12 mouse cellular contexts compared by ENCODE assay signal in genomic region chr5:113840443-113840842, GRCm38 (mm10).
"Had no signal": no experiment of that assay in that cellular context is flagged by ENCODE, and none has a peak within 500 bp of the region (broad histone marks: within the 10 kb centered on the region; RNA-seq: fewer than 3 reads in every experiment).

No protein-coding gene starts in this region.

- H3K27ac ChIP-seq: kidney, embryonic 15.5 days; left cerebral cortex, adult 2 months; limb, embryonic 10.5 days; midbrain, embryonic 10.5 days; midbrain, embryonic 15.5 days had no signal

- H3K9me3 ChIP-seq: kidney, embryonic 15.5 days; limb, embryonic 10.5 days; midbrain, embryonic 10.5 days; midbrain, embryonic 15.5 days had no signal

- H3K4me3 ChIP-seq: kidney, embryonic 15.5 days; left cerebral cortex, adult 2 months; limb, embryonic 10.5 days; midbrain, embryonic 10.5 days; midbrain, embryonic 15.5 days had no signal

- H3K27me3 ChIP-seq: kidney, embryonic 15.5 days; midbrain, embryonic 15.5 days had no signal

- H3K4me1 ChIP-seq: kidney, embryonic 15.5 days; midbrain, embryonic 10.5 days; midbrain, embryonic 15.5 days had no signal

- H3K9ac ChIP-seq: kidney, embryonic 15.5 days; midbrain, embryonic 15.5 days had no signal

- DNase-seq: kidney, adult 2 months; kidney, postnatal 14 days; right cerebral cortex, adult 18-20 months; right cerebral cortex, postnatal 25 days; thymus, postnatal 4 days had no signal

- H3K4me2 ChIP-seq: kidney, embryonic 15.5 days; liver, embryonic 11.5 days; midbrain, embryonic 15.5 days had no signal

- ATAC-seq: intestine, embryonic 16.5 days; midbrain, embryonic 15.5 days had no signal
